Mouse (Mus musculus) thymus, adult 2 months (tissue): ENCODE data around the gene Midn. TPM values are rescaled to one million over a fixed set of nuclear protein-coding genes. Genes with fewer than 3 reads are reported as not detected.
A peak's percentile ranks its signal among the peaks of the same experiment; 100 is the strongest.

Experiments used
- DNase-seq: peaks from one replicate; pipeline ENCODE4 v3.0.0; 2021
- H3K27ac ChIP-seq: fragments of 200-500 bp; 2 replicates; pipeline ENCODE4 v1.5.1; 2012; ENCODE audit warnings: low read length, control low read depth; ENCODE audit not compliant: control insufficient read depth, insufficient read depth
- H3K27me3 ChIP-seq: fragments of 200-500 bp; 2 replicates; pipeline ENCODE4 v1.6.1; 2012; ENCODE audit warnings: mild to moderate bottlenecking, low read length, moderate library complexity, mixed read lengths; ENCODE audit not compliant: control insufficient read depth, insufficient read depth
- H3K36me3 ChIP-seq: fragments of 200-500 bp; 2 replicates; pipeline ENCODE4 v1.6.1; 2012; ENCODE audit warnings: mild to moderate bottlenecking, low read length, moderate library complexity; ENCODE audit not compliant: control insufficient read depth, insufficient read depth
- H3K4me1 ChIP-seq: fragments of 200-500 bp; replicated peaks from 2 replicates; pipeline ENCODE4 v1.6.1; 2012; ENCODE audit warnings: low read length; ENCODE audit not compliant: control insufficient read depth, insufficient read depth
- H3K4me3 ChIP-seq: fragments of 200-500 bp; 2 replicates; pipeline ENCODE4 v1.5.1; 2012; ENCODE audit warnings: mild to moderate bottlenecking, low read length, control low read depth, moderate library complexity; ENCODE audit not compliant: control insufficient read depth, insufficient read depth
- CTCF ChIP-seq: fragments of 200-500 bp; IDR thresholded peaks from 2 replicates; pipeline ENCODE4 v1.5.1; 2012; ENCODE audit warnings: mild to moderate bottlenecking, control low read depth, low read length, moderate library complexity, borderline replicate concordance; ENCODE audit not compliant: control insufficient read depth, poor library complexity, insufficient read depth; ENCODE audit errors: extremely low read depth
- POLR2A ChIP-seq: fragments of 200-500 bp; IDR thresholded peaks from 2 replicates; pipeline ENCODE4 v1.6.1; 2012; ENCODE audit warnings: mild to moderate bottlenecking, low read length, control low read depth, moderate library complexity; ENCODE audit not compliant: control insufficient read depth, poor library complexity, insufficient read depth; ENCODE audit errors: extremely low read depth
- WGBS: fragments of 180-500 bp; shearing (Covaris S2); methylation state at CpG from one replicate; pipeline ENCODE4 v1.1.7; 2018; 5-methylcytosine and 5-hydroxymethylcytosine counted together
- polyA plus RNA-seq: library from polyadenylated mRNA; depleted of rRNA; stranded (reverse); fragments of >200 nt; gene quantifications from 2 replicates; pipeline ENCODE4 v1.2.3, GENCODE M21; 2012

The Midn gene
- polyA plus RNA-seq, 1 experiment: 342 TPM

DNA sequence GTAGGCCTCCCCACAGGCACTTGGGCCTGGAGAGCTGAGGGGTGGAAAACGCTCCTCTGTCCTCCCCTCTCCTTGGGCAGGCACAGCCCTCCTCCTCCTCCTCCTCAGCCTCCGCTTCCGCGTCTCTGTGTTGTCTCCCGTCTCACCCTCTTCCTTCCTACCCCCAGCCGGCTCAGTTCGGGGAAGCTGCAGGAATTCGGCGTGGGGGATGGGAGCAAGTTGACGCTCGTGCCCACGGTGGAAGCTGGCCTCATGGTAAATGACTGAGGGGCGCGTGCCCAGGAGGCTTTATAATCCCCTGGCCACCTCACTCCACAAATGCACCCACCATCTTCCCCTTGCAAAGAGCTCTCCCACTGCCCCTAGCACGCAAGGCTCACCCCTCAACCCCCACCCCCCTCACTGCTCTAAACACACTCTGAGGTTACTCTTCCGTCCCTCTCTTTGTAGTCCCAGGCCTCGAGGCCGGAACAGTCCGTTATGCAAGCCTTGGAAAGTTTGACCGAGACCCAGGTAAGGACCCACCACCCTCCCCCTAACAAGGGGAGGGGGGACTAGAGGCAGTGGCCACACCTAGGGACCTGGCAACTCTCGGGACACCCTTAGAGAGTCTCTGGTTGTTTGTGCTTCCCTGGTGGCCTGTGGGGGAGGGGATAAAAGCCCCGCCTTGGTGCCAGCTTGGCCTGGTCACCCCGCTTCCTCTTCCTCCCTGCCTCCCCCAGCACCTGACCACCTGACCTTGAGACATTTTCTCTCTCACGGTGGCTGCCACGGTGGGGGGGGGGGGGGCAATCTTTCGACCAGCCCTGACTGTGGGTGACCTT, 3.4 kb downstream of the Midn start:
- TF ChIP-seq POLR2A (peak; percentile 57; the same call in 1 of the 2 replicates), CTCF (no peak)
- Histone ChIP-seq H3K4me3 (peak overlapping the region; percentile 96), H3K4me1 (peaks cover 41% of the 10 kb centered on the region), H3K27ac (peak overlapping the region; percentile 92), H3K27me3 (no peaks in the 10 kb centered on the region), H3K36me3 (peaks cover 36% of the 10 kb centered on the region)
- WGBS: 3% methylated on average over 26 of the region's 26 CpGs
- peak; percentile 75 for DNase-seq

GRCm38 (mm10) chr10:80152071-80152872, 4.2 kb downstream of the Midn start:
- 33% methylated on average over 15 of the region's 15 CpGs for WGBS
- Histone ChIP-seq H3K36me3 (peaks cover 44% of the 10 kb centered on the region), H3K27ac (peak overlapping the region; percentile 92), H3K27me3 (no peaks in the 10 kb centered on the region), H3K4me3 (peak overlapping the region; percentile 96), H3K4me1 (peaks cover 43% of the 10 kb centered on the region)
- TF ChIP-seq POLR2A: no peak
- peak; percentile 18; the same call in 1 of the 2 replicates for TF ChIP-seq CTCF
- DNase-seq: no peak

GRCm38 (mm10) chr10:80152873-80153260, 4.8 kb downstream of the Midn start:
- no peaks in the 10 kb centered on the region for H3K27me3 ChIP-seq
- peaks cover 41% of the 10 kb centered on the region for H3K4me1 ChIP-seq
- TF ChIP-seq POLR2A: no peak
- no peak for TF ChIP-seq CTCF
- H3K4me3 ChIP-seq: peak overlapping the region; percentile 96; the same call in 1 of the 2 replicates
- no peak for DNase-seq
- H3K36me3 ChIP-seq: peaks cover 47% of the 10 kb centered on the region
- WGBS: 75% methylated on average over 3 of the region's 3 CpGs
- H3K27ac ChIP-seq: peak overlapping the region; percentile 92; the same call in 1 of the 2 replicates

DNA sequence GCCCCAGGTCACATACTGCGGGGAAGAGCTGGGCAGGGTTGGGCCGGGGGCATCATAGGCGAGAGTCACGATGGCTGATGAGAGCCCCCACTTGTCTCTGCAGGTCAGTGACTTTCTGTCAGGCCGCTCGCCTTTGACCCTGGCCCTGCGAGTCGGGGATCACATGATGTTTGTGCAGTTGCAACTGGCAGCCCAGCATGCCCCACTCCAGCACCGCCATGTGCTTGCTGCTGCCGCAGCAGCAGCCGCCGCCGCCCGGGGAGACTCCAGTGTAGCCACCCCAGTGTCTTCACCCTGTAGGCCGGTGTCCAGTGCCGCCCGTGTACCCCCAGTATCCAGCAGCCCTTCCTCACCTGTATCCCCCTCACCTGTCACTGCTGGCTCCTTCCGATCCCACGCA, 5.6 kb downstream of the Midn start:
- no peak overlapping the region for H3K27ac ChIP-seq
- no peak overlapping the region for H3K4me3 ChIP-seq
- H3K4me1 ChIP-seq: peaks cover 43% of the 10 kb centered on the region
- 98% methylated on average over 19 of the region's 19 CpGs for WGBS
- H3K27me3 ChIP-seq: no peaks in the 10 kb centered on the region
- H3K36me3 ChIP-seq: peaks cover 47% of the 10 kb centered on the region
- no peak for DNase-seq
- no peak for TF ChIP-seq CTCF
- no peak for TF ChIP-seq POLR2A

- DNase-seq: no peak
- peaks cover 50% of the 10 kb centered on the region for H3K4me1 ChIP-seq
- WGBS: 96% methylated on average over 7 of the region's 7 CpGs
- TF ChIP-seq POLR2A: no peak
- TF ChIP-seq CTCF: no peak
- no peaks in the 10 kb centered on the region for H3K27me3 ChIP-seq
- H3K36me3 ChIP-seq: peaks cover 47% of the 10 kb centered on the region
- no peak overlapping the region for H3K27ac ChIP-seq
- H3K4me3 ChIP-seq: no peak overlapping the region
These were observed 6.3 kb downstream of the Midn start for GRCm38 (mm10) chr10:80154384-80154783.

DNA sequence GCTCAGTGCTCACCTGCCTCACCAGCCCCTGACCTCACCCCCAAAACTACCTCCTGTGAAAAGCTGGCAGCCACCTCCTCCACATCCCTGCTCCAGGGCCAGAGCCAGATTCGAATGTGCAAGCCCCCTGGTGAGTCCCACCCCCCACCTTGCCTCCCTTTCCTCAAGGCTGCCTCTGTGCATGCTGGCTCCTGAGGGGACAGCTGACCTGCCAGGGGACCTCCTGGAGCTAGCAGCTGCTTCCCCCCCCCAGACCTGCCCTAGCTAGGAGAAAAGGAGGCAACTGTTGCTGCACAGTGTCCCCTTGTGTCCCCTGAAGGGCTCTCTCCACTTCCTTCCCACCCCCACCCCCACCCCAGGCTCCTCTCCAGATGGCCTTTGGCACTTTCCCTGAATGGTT, 7.2 kb downstream of the Midn start:
- H3K4me3 ChIP-seq: no peak overlapping the region
- WGBS: 100% methylated on average over 1 of the region's 1 CpGs
- H3K27ac ChIP-seq: no peak overlapping the region

More for the DNA sequence above, 7.2 kb downstream of the Midn start:
- DNase-seq: no peak
- TF ChIP-seq POLR2A (no peak), CTCF (no peak)
- Histone ChIP-seq H3K27me3 (no peaks in the 10 kb centered on the region), H3K4me1 (peaks cover 54% of the 10 kb centered on the region), H3K36me3 (peaks cover 47% of the 10 kb centered on the region)
